Mouse (Mus musculus): ENCODE measurements around the gene Ap1m2.

- no peak for TF ChIP-seq CTCF (IDR thresholded peaks at IDR 0.05)
- no peak for TF ChIP-seq EP300 (IDR thresholded peaks at IDR 0.05; ENCODE audit: insufficient read depth, low read depth, low read length)
- TF ChIP-seq POLR2A (IDR thresholded peaks at IDR 0.05; ENCODE audit: insufficient read depth, low read depth, low read length): no peak
Measured at GRCm38 (mm10) chr9:21245113-21245487, 67.0 kb downstream of the Ap1m2 start.

Data from heart, adult 2 months (tissue).